Mouse (Mus musculus) intestine, embryonic 15.5 days (tissue): ENCODE results near the gene Sppl2b. TPM values are rescaled to one million over a fixed set of nuclear protein-coding genes. Genes with fewer than 3 reads are reported as not detected.
A peak's percentile ranks its signal among the peaks of the same experiment; 100 is the strongest.
"Not testable (repeated sequence)": the region's sequence is repeated elsewhere in the genome, so short reads cannot be mapped to it uniquely, and the experiment has no call there.

ENCODE experiments used
- ATAC-seq: fragments of 200-750 bp; cut with Nextera tagmentation; 2 replicates; pipeline ENCODE4 v1.8.0; 2017; ENCODE audit warnings: moderate TSS enrichment, moderate library complexity
- H3K27ac ChIP-seq: fragments of 300-500 bp; sonication (generic); 2 replicates; pipeline ENCODE4 v1.5.1; 2015; ENCODE audit warnings: mild to moderate bottlenecking, inconsistent platforms
- H3K27me3 ChIP-seq: fragments of 300-500 bp; sonication (generic); replicated peaks from 2 replicates; pipeline ENCODE4 v1.6.1; 2015; ENCODE audit warnings: inconsistent platforms
- H3K36me3 ChIP-seq: fragments of 300-500 bp; sonication (generic); 2 replicates; pipeline ENCODE4 v1.6.1; 2015; ENCODE audit warnings: inconsistent platforms
- H3K4me1 ChIP-seq: fragments of 300-500 bp; sonication (generic); replicated peaks from 2 replicates; pipeline ENCODE4 v1.6.1; 2015; ENCODE audit warnings: inconsistent platforms
- H3K4me2 ChIP-seq: fragments of 300-500 bp; sonication (generic); replicated peaks from 2 replicates; pipeline ENCODE4 v1.6.1; 2015; ENCODE audit warnings: mild to moderate bottlenecking, inconsistent platforms
- H3K4me3 ChIP-seq: fragments of 300-500 bp; sonication (generic); replicated peaks from 2 replicates; pipeline ENCODE4 v1.5.1; 2015; ENCODE audit warnings: inconsistent platforms
- H3K9ac ChIP-seq: fragments of 300-500 bp; sonication (generic); 2 replicates; pipeline ENCODE4 v1.6.1; 2015; ENCODE audit warnings: inconsistent platforms
- H3K9me3 ChIP-seq: fragments of 300-500 bp; sonication (generic); 2 replicates; pipeline ENCODE4 v1.6.1; 2016; ENCODE audit warnings: inconsistent platforms
- WGBS: fragments of 180-500 bp; shearing (Covaris S2); methylation state at CpG from one replicate; pipeline ENCODE4 v1.1.7; 2015; 5-methylcytosine and 5-hydroxymethylcytosine counted together
- polyA plus RNA-seq: library from polyadenylated mRNA; unstranded; fragments of >200 nt; fragmentation: Nextera tagmentation; extraction: Ambion mirVana; gene quantifications from 2 replicates; pipeline ENCODE4 v1.2.1, GENCODE M21; 2015

Gene Sppl2b
- polyA plus RNA-seq, 1 experiment from 2014 or later, result 34.8 TPM

GRCm38 (mm10) chr10:80814800-80815199 is 40.3 kb upstream of the Sppl2b start:
- ATAC-seq, result no peak
- 67% methylated on average over 7 of the region's 7 CpGs for WGBS
- 0 out of 2 replicates have a peak, but pooled peaks cover 6% of the 10 kb centered on the region for H3K27me3 ChIP-seq
- peaks cover 7% of the 10 kb centered on the region for H3K4me1 ChIP-seq
- H3K4me2 ChIP-seq, result no peak overlapping the region
- no peak overlapping the region for H3K27ac ChIP-seq
- no peak overlapping the region for H3K9ac ChIP-seq
- H3K36me3 ChIP-seq, result no peaks in the 10 kb centered on the region
- no peaks in the 10 kb centered on the region for H3K9me3 ChIP-seq
- H3K4me3 ChIP-seq, result no peak overlapping the region

- H3K27me3 ChIP-seq, H3K4me1 ChIP-seq, H3K4me2 ChIP-seq, H3K9me3 ChIP-seq, H3K9ac ChIP-seq, H3K4me3 ChIP-seq, ATAC-seq, H3K27ac ChIP-seq, H3K36me3 ChIP-seq: not testable (repeated sequence)
- 83% methylated on average over 3 of the region's 3 CpGs for WGBS
Observed at GRCm38 (mm10) chr10:80816303-80816702, 38.8 kb upstream of the Sppl2b start.

GRCm38 (mm10) chr10:80817164-80817563 is 37.9 kb upstream of the Sppl2b start:
- no peak for ATAC-seq
- 58% methylated on average over 2 of the region's 2 CpGs for WGBS
- no peaks in the 10 kb centered on the region for H3K9me3 ChIP-seq
- 0 out of 2 replicates have a peak, but pooled peaks cover 3% of the 10 kb centered on the region for H3K4me1 ChIP-seq
- H3K4me3 ChIP-seq, result no peak overlapping the region
- H3K36me3 ChIP-seq, result no peaks in the 10 kb centered on the region
- H3K4me2 ChIP-seq, result no peak overlapping the region
- H3K27me3 ChIP-seq, result 0 out of 2 replicates have a peak, but pooled peaks cover 3% of the 10 kb centered on the region
- no peak overlapping the region for H3K27ac ChIP-seq
- no peak overlapping the region for H3K9ac ChIP-seq

GRCm38 (mm10) chr10:80817955-80818354 is 37.1 kb upstream of the Sppl2b start:
- ATAC-seq, H3K4me2 ChIP-seq: not testable (repeated sequence)
- WGBS, result 84% methylated on average over 7 of the region's 7 CpGs

GRCm38 (mm10) chr10:80818599-80819281 is 36.3 kb upstream of the Sppl2b start:
- Histone ChIP-seq H3K36me3 (no peaks in the 10 kb centered on the region), H3K9me3 (no peaks in the 10 kb centered on the region), H3K4me2 (no peak overlapping the region), H3K9ac (no peak overlapping the region), H3K4me3 (no peak overlapping the region), H3K4me1 (0 out of 2 replicates have a peak, but pooled peaks cover 3% of the 10 kb centered on the region), H3K27me3 (no peaks in the 10 kb centered on the region), H3K27ac (no peak overlapping the region)
- ATAC-seq, result peak; percentile 77
- 51% methylated on average over 6 of the region's 6 CpGs for WGBS

More at GRCm38 (mm10) chr10:80817955-80818354, 37.1 kb upstream of the Sppl2b start:
- H3K9me3 ChIP-seq, H3K36me3 ChIP-seq, H3K4me1 ChIP-seq, H3K27ac ChIP-seq, H3K27me3 ChIP-seq, H3K9ac ChIP-seq, H3K4me3 ChIP-seq: not testable (repeated sequence)

GRCm38 (mm10) chr10:80819406-80819805 is 35.7 kb upstream of the Sppl2b start:
- WGBS, result 36% methylated on average over 3 of the region's 3 CpGs
- H3K27ac ChIP-seq, result no peak overlapping the region
- no peak overlapping the region for H3K4me3 ChIP-seq
- 0 out of 2 replicates have a peak, but pooled peaks cover 3% of the 10 kb centered on the region for H3K4me1 ChIP-seq
- no peak overlapping the region for H3K9ac ChIP-seq
- no peaks in the 10 kb centered on the region for H3K36me3 ChIP-seq
- ATAC-seq, result no peak
- H3K4me2 ChIP-seq, result no peak overlapping the region
- H3K9me3 ChIP-seq, result no peaks in the 10 kb centered on the region
- no peaks in the 10 kb centered on the region for H3K27me3 ChIP-seq

GRCm38 (mm10) chr10:80821991-80822390 is 33.1 kb upstream of the Sppl2b start:
- 41% methylated on average over 2 of the region's 2 CpGs for WGBS
- Histone ChIP-seq H3K4me3 (no peak overlapping the region), H3K9ac (no peak overlapping the region), H3K4me1 (0 out of 2 replicates have a peak, but pooled peaks cover 3% of the 10 kb centered on the region), H3K36me3 (no peaks in the 10 kb centered on the region), H3K4me2 (no peak overlapping the region), H3K27me3 (no peaks in the 10 kb centered on the region), H3K9me3 (no peaks in the 10 kb centered on the region), H3K27ac (no peak overlapping the region)
- ATAC-seq, result no peak

GRCm38 (mm10) chr10:80822528-80822927 is 32.5 kb upstream of the Sppl2b start:
- H3K4me1 ChIP-seq, result peaks cover 6% of the 10 kb centered on the region
- H3K36me3 ChIP-seq, result no peaks in the 10 kb centered on the region
- H3K27me3 ChIP-seq, result no peaks in the 10 kb centered on the region
- H3K4me2 ChIP-seq, result no peak overlapping the region
- H3K9me3 ChIP-seq, result no peaks in the 10 kb centered on the region
- 87% methylated on average over 5 of the region's 5 CpGs for WGBS
- H3K27ac ChIP-seq, result no peak overlapping the region
- no peak overlapping the region for H3K4me3 ChIP-seq
- no peak overlapping the region for H3K9ac ChIP-seq
- ATAC-seq, result no peak

- H3K4me3 ChIP-seq, result no peak overlapping the region
- ATAC-seq, result no peak
- H3K4me1 ChIP-seq, result peaks cover 14% of the 10 kb centered on the region
- H3K4me2 ChIP-seq, result no peak overlapping the region
- H3K9ac ChIP-seq, result no peak overlapping the region
- H3K27ac ChIP-seq, result no peak overlapping the region
- H3K9me3 ChIP-seq, result no peaks in the 10 kb centered on the region
- no peaks in the 10 kb centered on the region for H3K27me3 ChIP-seq
- 90% methylated on average over 1 of the region's 1 CpGs for WGBS
- H3K36me3 ChIP-seq, result no peaks in the 10 kb centered on the region
Observed at GRCm38 (mm10) chr10:80823316-80823715, 31.8 kb upstream of the Sppl2b start.

GRCm38 (mm10) chr10:80823847-80824643 is 31.0 kb upstream of the Sppl2b start:
- Histone ChIP-seq H3K27ac (no peak overlapping the region), H3K27me3 (no peaks in the 10 kb centered on the region), H3K36me3 (no peaks in the 10 kb centered on the region), H3K4me1 (peaks cover 17% of the 10 kb centered on the region), H3K9ac (no peak overlapping the region), H3K4me3 (no peak overlapping the region), H3K4me2 (no peak overlapping the region), H3K9me3 (no peaks in the 10 kb centered on the region)
- 66% methylated on average over 8 of the region's 8 CpGs for WGBS
- no peak for ATAC-seq

GRCm38 (mm10) chr10:80824827-80825226 is 30.2 kb upstream of the Sppl2b start:
- H3K27ac ChIP-seq, result no peak overlapping the region
- WGBS, result 70% methylated on average over 2 of the region's 2 CpGs
- H3K4me3 ChIP-seq, result no peak overlapping the region

GRCm38 (mm10) chr10:80826151-80827062 is 28.7 kb upstream of the Sppl2b start, which contains the start of gene Oaz1:
Oaz1 (plus strand) TSS chr10:80826656.
- under 1% methylated on average over 80 of the region's 82 CpGs for WGBS
- H3K27ac ChIP-seq, result peak within 1 kb of the TSS; percentile 81
- H3K27me3 ChIP-seq, result no peaks in the 10 kb centered on the region
- peak within 1 kb of the TSS; percentile 87 for H3K4me2 ChIP-seq
- H3K4me3 ChIP-seq, result peak within 1 kb of the TSS; percentile 62
- ATAC-seq, result peak; percentile 98
- H3K4me1 ChIP-seq, result peaks cover 34% of the 10 kb centered on the region
- H3K36me3 ChIP-seq, result peaks cover 10% of the 10 kb centered on the region
- peak within 1 kb of the TSS; percentile 78 for H3K9ac ChIP-seq
- no peaks in the 10 kb centered on the region for H3K9me3 ChIP-seq

More at GRCm38 (mm10) chr10:80824827-80825226, 30.2 kb upstream of the Sppl2b start:
- ATAC-seq, result no peak
- Histone ChIP-seq H3K9me3 (no peaks in the 10 kb centered on the region), H3K9ac (no peak overlapping the region), H3K4me1 (peaks cover 22% of the 10 kb centered on the region), H3K36me3 (peaks cover 8% of the 10 kb centered on the region), H3K27me3 (no peaks in the 10 kb centered on the region), H3K4me2 (no peak overlapping the region)
